Mouse (Mus musculus): Measurements from ENCODE around the gene Znhit2.

Znhit2 gene

DNA sequence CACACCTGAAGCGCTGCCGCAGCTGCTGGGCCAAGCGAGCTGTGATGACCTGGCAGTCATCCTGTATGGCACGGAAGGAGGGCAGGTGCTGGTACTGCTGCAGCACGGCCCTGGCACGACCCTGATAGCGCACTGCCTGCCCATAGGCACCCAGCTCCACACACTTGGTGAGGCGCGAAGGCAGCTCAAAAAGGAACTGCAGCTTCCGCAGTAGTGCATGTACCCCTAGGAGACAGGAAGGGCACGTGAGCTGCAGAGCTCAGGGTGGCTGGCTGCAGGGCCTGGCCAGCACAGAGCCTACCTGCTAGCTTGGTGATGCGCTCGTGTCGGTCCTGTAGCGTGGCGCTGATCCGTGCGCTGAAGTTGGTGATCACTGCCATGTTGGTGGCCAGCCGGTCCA lies 10.3 kb downstream of the Znhit2 start:
- DNase-seq (ENCODE audit: low spot score), result no peak

DNA sequence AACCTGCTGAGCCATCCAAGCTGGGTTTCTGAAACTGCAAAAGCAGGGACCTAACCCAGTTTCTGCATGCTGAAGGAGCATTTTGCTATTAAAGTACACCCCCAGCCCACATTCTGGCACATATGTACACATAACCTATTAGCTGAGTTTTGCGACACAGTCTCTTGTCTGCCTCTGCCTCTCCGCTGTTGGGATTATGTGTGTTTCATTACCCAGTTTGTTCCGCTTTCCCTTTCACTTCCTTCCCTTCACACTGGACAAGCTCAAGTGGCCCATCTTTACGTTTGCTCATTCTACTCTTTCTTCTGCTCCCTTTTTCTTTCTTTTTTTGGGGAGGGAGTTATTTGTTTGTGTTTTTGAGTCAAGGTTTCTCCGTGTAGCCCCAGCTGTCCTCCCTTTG lies 12.9 kb downstream of the Znhit2 start:
- no peak for DNase-seq (ENCODE audit: low spot score)

GRCm38 (mm10) chr19:6076564-6077393 lies 15.8 kb downstream of the Znhit2 start, which contains the start of gene Vps51:
Gene Vps51, minus strand, starts transcription at chr19:6077231.
- DNase-seq (ENCODE audit: low spot score), result peak; percentile 76

DNA sequence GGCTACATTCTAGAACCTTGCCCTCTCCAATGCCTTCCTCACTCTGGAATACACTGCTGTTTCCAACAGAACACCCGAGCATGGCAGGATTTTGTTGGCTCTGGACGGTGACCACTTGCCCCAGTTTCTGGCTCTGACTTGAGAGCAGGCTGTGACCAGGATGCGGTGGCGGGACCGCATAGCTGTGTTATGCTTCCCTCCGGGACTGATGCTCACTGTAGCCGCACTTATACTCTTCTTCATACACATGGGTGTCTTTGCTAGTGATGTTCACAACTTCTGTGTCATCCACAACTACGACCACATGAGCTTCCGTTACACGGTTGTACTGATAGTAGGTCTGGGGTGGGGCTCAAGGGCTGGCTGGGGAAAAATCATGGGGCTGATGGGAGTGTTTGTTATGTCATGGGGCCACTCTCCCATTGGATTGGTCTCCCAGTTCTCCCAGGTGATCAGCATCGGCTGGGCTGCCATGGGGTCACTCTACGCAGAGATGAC lies 19.0 kb downstream of the Znhit2 start, which contains the start of gene Tmem262:
Tmem262 (plus strand) TSS at position 51 of the 498 bp plus-strand sequence.
- no peak for DNase-seq (ENCODE audit: low spot score)

DNA sequence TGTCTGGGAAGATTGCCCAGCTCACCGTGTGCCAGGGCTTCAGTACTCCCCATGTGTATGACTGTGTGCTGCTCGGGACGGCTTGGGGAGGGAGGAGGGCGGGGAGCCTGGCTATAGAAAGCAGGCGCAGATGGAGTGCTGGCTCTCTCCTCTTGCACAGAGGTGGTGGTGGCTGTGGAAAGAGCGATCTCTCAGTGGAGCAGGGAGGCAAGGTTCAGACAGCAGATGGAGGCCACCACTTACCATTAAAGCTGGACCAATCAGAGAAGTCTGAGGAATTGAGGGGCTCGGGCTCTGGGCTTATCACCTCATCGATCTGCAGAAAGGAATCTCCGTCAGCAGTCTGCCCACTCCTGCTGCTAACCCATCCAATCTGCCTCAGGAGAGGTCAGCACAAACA lies 21.2 kb downstream of the Znhit2 start, which contains the start of gene Gm28374:
Gm28374 (minus strand) TSS at position 101 of the 400 bp plus-strand sequence.
- no peak for DNase-seq (ENCODE audit: low spot score)

DNA sequence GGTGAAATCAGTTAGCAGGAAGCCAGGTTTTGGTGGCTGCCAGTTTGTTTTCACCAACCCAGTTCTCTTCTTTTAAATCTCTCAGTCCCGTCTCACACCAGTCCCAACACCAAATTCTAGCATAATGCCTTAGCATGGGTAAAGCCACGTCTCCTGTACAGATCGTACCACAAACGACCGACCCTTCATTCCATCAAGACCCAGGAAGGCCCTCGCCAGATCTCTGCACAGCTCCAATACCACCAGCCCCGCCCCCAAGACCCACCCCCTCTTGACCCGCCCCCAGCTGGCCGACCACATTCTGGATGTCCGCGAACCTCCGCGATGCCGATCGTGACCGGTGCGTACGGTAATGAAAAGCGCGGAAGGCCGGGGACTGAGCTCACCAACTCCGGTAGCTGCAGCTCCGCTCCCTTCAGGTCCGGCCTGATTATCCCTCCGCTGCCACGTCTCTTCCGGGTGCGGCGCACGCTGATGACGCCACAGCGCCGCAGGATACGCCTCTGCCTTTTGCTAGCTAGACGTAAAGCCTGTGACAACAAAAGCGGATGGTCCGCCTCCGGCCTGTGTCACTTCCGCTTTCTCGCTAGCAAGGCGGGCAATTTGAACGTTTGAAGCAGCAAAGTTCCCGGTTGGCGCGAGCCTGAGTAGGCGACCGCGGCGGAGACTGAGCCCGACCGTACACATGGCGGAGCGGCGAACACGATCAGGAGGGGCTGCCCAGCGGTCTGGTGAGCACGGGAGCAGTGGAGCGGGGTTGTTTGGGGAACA lies 23.7 kb downstream of the Znhit2 start, which contains the start of the genes Zfpl1 and Cdca5:
Zfpl1 (minus strand) TSS at position 479 of the 771 bp plus-strand sequence.
Cdca5 (plus strand) TSS at position 506 of the 771 bp plus-strand sequence.
- DNase-seq (ENCODE audit: low spot score), result peak; percentile 96

DNA sequence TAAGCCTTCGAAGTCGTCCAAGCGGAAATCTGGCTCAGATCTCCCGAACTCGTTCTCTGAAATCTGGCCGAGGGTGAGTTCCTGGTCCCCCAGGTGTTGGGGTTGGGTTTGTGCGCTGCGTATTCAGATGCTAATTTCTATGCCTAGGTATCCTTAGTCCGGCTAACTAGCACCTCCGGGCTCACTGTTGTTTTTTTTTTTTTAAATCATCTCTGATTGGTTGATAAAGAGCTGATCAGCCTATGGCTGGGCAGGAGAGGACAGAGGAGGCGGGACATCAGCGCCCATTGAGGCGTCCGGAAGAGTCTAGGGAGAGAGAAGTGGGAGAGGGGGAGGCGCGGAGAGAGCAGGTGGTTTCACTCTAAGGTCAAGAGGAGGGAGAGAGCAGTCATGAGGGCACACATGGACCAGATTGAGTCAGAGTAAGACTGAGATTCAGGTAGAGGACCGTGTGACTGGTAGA lies 24.5 kb downstream of the Znhit2 start:
- DNase-seq (ENCODE audit: low spot score), result no peak

GRCm38 (mm10) chr19:6088841-6089240 lies 27.8 kb downstream of the Znhit2 start:
- DNase-seq (ENCODE audit: low spot score), result no peak

GRCm38 (mm10) chr19:6094119-6094518 lies 33.1 kb downstream of the Znhit2 start, which contains the start of gene AC131692.1:
Gene AC131692.1, plus strand, starts transcription at chr19:6094419.
- DNase-seq (ENCODE audit: low spot score), result no peak

DNA sequence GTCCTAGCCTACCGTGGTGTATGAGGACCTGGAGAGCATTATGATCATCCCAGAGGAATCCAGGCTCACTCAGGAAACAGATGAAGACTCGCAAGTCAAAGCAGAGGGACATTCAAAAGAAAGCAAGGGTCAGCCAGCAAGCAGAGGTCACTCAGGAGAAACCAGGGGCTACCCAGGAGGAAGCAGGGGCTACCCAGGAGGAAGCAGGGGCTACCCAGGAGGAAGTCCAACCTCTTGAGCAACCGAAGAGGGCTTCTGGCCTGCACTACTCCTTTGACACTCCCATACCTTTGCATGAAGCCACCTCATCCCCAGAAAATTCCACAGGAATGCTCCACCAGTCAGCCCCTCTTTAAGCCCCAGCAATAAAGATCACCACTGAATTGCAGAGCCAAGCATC lies 36.9 kb downstream of the Znhit2 start:
- DNase-seq (ENCODE audit: low spot score), result no peak

GRCm38 (mm10) chr19:6101186-6101585 lies 40.2 kb downstream of the Znhit2 start:
- no peak for DNase-seq (ENCODE audit: low spot score)

GRCm38 (mm10) chr19:6102169-6102853 lies 41.3 kb downstream of the Znhit2 start:
- no peak for DNase-seq (ENCODE audit: low spot score)

DNA sequence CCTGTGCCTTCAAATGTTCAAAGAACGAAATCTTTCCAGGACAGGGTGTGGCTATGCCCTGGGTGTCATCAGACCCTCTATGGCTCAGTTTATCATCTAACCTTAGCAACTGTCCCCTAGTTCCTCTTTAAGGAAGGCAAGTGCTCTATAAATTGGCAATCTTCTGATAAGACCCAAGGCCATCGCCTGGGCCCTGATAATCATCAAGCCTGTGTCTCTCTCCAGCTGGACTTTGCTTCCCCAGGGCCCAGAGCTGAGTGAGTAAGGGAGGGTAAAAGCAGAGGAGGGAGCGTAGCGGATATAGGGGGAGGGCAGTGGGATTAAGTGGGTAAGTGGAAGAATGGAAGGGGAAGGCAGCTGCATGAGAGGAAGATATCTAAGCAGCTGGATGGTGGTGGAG lies 43.5 kb downstream of the Znhit2 start:
- no peak for DNase-seq (ENCODE audit: low spot score)

DNA sequence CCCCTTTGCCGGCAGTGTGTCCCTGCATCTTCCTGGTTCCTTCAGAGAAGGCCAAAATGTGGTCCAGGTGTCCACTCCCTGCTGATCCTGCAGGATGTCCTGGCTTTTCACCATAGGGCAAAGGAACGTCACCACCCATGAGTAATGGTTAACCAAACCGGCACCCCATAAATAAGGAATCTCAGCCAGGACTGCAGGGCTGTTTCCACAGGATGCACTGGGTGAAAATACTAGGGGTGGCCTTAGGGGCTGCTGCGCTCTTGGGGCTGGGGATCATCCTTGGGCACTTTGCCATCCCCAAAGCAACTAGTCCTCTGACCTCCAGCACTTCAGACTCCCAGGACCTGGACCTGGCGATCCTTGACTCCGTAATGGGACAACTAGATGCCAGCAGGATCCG lies 44.6 kb downstream of the Znhit2 start, which contains the start of gene Naaladl1:
Naaladl1 (plus strand) TSS at position 197 of the 400 bp plus-strand sequence.
- DNase-seq (ENCODE audit: low spot score), result no peak
